19 mouse cellular contexts compared by ENCODE assay signal in the genomic region with DNA sequence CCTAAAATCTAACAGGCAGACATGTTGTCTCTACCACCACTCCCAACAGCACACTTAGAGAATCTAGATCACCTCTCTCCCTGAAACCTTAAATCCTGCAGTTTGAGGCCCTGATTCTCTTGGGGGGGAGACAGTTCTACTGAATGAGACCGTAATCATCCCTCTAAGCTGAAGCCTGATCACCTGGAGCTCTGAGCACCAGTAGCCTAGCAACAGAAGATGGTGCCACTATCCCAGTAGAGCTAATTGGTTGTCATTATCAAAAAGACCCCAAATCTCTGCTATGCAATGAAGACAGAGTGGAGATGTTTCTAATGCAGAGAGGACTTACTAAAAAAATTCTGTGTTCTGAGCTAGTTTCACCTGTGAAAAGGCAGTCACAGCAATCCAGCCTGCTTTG.
"Had no signal": no experiment of that assay in that cellular context is flagged by ENCODE, and none has a peak within 500 bp of the region (broad histone marks: within the 10 kb centered on the region; RNA-seq: fewer than 3 reads in every experiment).

No protein-coding gene starts in this region.

- H3K36me3 ChIP-seq: kidney, embryonic 15.5 days; liver, embryonic 13.5 days; neural tube, embryonic 12.5 days; neural tube, embryonic 15.5 days had no signal

- H3K4me3 ChIP-seq: kidney, embryonic 15.5 days; left cerebral cortex, adult 2 months; liver, embryonic 13.5 days; neural tube, embryonic 12.5 days; neural tube, embryonic 15.5 days had no signal

- H3K9me3 ChIP-seq: kidney, embryonic 15.5 days; liver, embryonic 13.5 days; neural tube, embryonic 12.5 days; neural tube, embryonic 15.5 days had no signal

- H3K27ac ChIP-seq: kidney, embryonic 15.5 days; left cerebral cortex, adult 2 months; liver, embryonic 13.5 days; neural tube, embryonic 12.5 days; neural tube, embryonic 15.5 days; stomach, postnatal 0 days had no signal

- H3K4me1 ChIP-seq: kidney, embryonic 15.5 days; liver, embryonic 13.5 days had no signal

- DNase-seq: kidney, adult 8-10 months; kidney, postnatal 10 days; kidney, postnatal 36 days; layer of hippocampus, postnatal 36 days; liver, embryonic 13.5 days; lung, adult 2 months; lung, postnatal 14 days; lung, postnatal 4 days; right cerebral cortex, adult 18-20 months; right cerebral cortex, postnatal 14 days; right cerebral cortex, postnatal 4 days; thymus, adult 2 months; thymus, postnatal 14 days; thymus, postnatal 4 days had no signal

- H3K9ac ChIP-seq: kidney, embryonic 15.5 days; liver, embryonic 13.5 days; neural tube, embryonic 12.5 days; neural tube, embryonic 15.5 days had no signal

- H3K4me2 ChIP-seq: kidney, embryonic 15.5 days; liver, embryonic 13.5 days; neural tube, embryonic 12.5 days; neural tube, embryonic 15.5 days had no signal

- H3K27me3 ChIP-seq: kidney, embryonic 15.5 days; liver, embryonic 13.5 days; neural tube, embryonic 12.5 days; neural tube, embryonic 15.5 days had no signal
